Mouse (Mus musculus) embryonic facial prominence, embryonic 11.5 days (tissue): ENCODE measurements around the gene Dock8. TPM values are rescaled to one million over a fixed set of nuclear protein-coding genes. Genes with fewer than 3 reads are reported as not detected.

Source experiments
- ATAC-seq: fragments of 200-750 bp; cut with Nextera tagmentation; replicated peaks from 2 replicates; pipeline ENCODE4 v1.8.0; 2017; ENCODE audit warnings: low read depth; ENCODE audit not compliant: insufficient number of reproducible peaks, low FRiP score, low TSS enrichment
- DNase-seq: peaks from one replicate; pipeline ENCODE4 v3.0.0-alpha.2; 2015; ENCODE audit warnings: low spot score
- H3K27ac ChIP-seq: fragments of 300-500 bp; sonication (generic); replicated peaks from 2 replicates; pipeline ENCODE4 v1.5.1; 2014; ENCODE audit warnings: mild to moderate bottlenecking, low read depth, low read length, control low read depth
- H3K27me3 ChIP-seq: fragments of 300-500 bp; sonication (generic); 2 replicates; pipeline ENCODE4 v1.6.1; 2014; ENCODE audit warnings: mild to moderate bottlenecking, low read length, moderate library complexity, mixed read lengths; ENCODE audit not compliant: control insufficient read depth, insufficient read depth
- H3K36me3 ChIP-seq: fragments of 300-500 bp; sonication (generic); replicated peaks from 2 replicates; pipeline ENCODE4 v1.6.1; 2014; ENCODE audit warnings: low read depth, mild to moderate bottlenecking, low read length, moderate library complexity, mixed read lengths; ENCODE audit not compliant: control insufficient read depth, insufficient read depth
- H3K4me1 ChIP-seq: fragments of 300-500 bp; sonication (generic); 2 replicates; pipeline ENCODE4 v1.6.1; 2014; ENCODE audit warnings: low read length, mixed read lengths; ENCODE audit not compliant: control insufficient read depth, insufficient read depth
- H3K4me2 ChIP-seq: fragments of 300-500 bp; sonication (generic); 2 replicates; pipeline ENCODE4 v1.6.1; 2014; ENCODE audit warnings: low read depth, mild to moderate bottlenecking, control low read depth, low read length, moderate library complexity
- H3K4me3 ChIP-seq: fragments of 300-500 bp; sonication (generic); 2 replicates; pipeline ENCODE4 v1.5.1; 2014; ENCODE audit warnings: low read depth, low read length, control low read depth
- H3K9ac ChIP-seq: fragments of 300-500 bp; sonication (generic); replicated peaks from 2 replicates; pipeline ENCODE4 v1.6.1; 2014; ENCODE audit warnings: mild to moderate bottlenecking, control low read depth, low read length
- H3K9me3 ChIP-seq: fragments of 300-500 bp; sonication (generic); replicated peaks from 2 replicates; pipeline ENCODE4 v1.6.1; 2016; ENCODE audit warnings: mild to moderate bottlenecking, low read length, inconsistent platforms, mixed read lengths; ENCODE audit not compliant: control insufficient read depth
- WGBS: fragments of 180-500 bp; shearing (Covaris S2); extraction: QIAGEN DNeasy Blood & Tissue Kit; methylation state at CpG from one replicate; pipeline ENCODE4 v1.1.7; 2014; 5-methylcytosine and 5-hydroxymethylcytosine counted together
- polyA plus RNA-seq: library from polyadenylated mRNA; unstranded; fragments of >200 nt; fragmentation: Nextera tagmentation; extraction: Ambion mirVana; gene quantifications from 2 replicates; pipeline ENCODE4 v1.2.1, GENCODE M21; 2014

Gene Dock8
- polyA plus RNA-seq, 1 experiment from 2014 or later: 2.1 TPM

GRCm38 (mm10) chr19:25249230-25249629, 249.9 kb downstream of the Dock8 start:
- DNase-seq: no peak
- Histone ChIP-seq H3K4me2 (no peak overlapping the region), H3K27ac (no peak overlapping the region)

GRCm38 (mm10) chr19:25251610-25252140, 252.3 kb downstream of the Dock8 start:
- no peaks in the 10 kb centered on the region for H3K36me3 ChIP-seq
- H3K4me3 ChIP-seq: no peak overlapping the region
- H3K27me3 ChIP-seq: no peaks in the 10 kb centered on the region
- H3K4me2 ChIP-seq: no peak overlapping the region
- 82% methylated on average over 3 of the region's 3 CpGs for WGBS
- no peak overlapping the region for H3K27ac ChIP-seq
- no peaks in the 10 kb centered on the region for H3K9me3 ChIP-seq
- DNase-seq (no peak), ATAC-seq (no peak)
- no peaks in the 10 kb centered on the region for H3K4me1 ChIP-seq
- no peak overlapping the region for H3K9ac ChIP-seq

More at GRCm38 (mm10) chr19:25249230-25249629, 249.9 kb downstream of the Dock8 start:
- Histone ChIP-seq H3K9ac (no peak overlapping the region), H3K4me1 (no peaks in the 10 kb centered on the region), H3K4me3 (no peak overlapping the region), H3K9me3 (no peaks in the 10 kb centered on the region), H3K27me3 (no peaks in the 10 kb centered on the region), H3K36me3 (no peaks in the 10 kb centered on the region)
- 53% methylated on average over 13 of the region's 13 CpGs for WGBS
- no peak for ATAC-seq

Other genes with a start within 250 kb of the Dock8 start
- 1.3 and 2.2 TPM in 2 replicates for gene Pgm5, start 137.7 kb upstream of the Dock8 start, polyA plus RNA-seq
- gene Gm10053, start 123.8 kb upstream of the Dock8 start, polyA plus RNA-seq: 266 and 271 TPM in 2 replicates
- not detected in 2 replicates for gene Foxd4, start 98.3 kb upstream of the Dock8 start, polyA plus RNA-seq
- gene Cbwd1, start 37.9 kb upstream of the Dock8 start, polyA plus RNA-seq: 19.9 and 22.5 TPM in 2 replicates
- 17.6 and 18.8 TPM in 2 replicates for gene Kank1, start 237.4 kb downstream of the Dock8 start, polyA plus RNA-seq